Mouse (Mus musculus) spleen, adult 2 months (tissue): Measurements from ENCODE around the gene 1700001O22Rik. TPM values are rescaled to one million over a fixed set of nuclear protein-coding genes. Genes with fewer than 3 reads are reported as not detected.
A peak's percentile ranks its signal among the peaks of the same experiment; 100 is the strongest.

Source experiments
- DNase-seq, 2 experiments: peaks; one replicate each; pipeline versions ENCODE4 v3.0.0 to v3.0.0-alpha.2; 2012 to 2021; ENCODE audit warnings: low spot score in 2 of 2, low read depth in 1 of 2
- H3K27ac ChIP-seq: fragments of 200-500 bp; 2 replicates; pipeline ENCODE4 v1.5.1; 2012; ENCODE audit warnings: low read length, inconsistent platforms; ENCODE audit not compliant: insufficient read depth
- H3K27me3 ChIP-seq: fragments of 200-500 bp; 2 replicates; pipeline ENCODE4 v1.6.1; 2012; ENCODE audit warnings: mild to moderate bottlenecking, moderate library complexity, low read length, inconsistent platforms; ENCODE audit not compliant: control insufficient read depth, insufficient read depth
- H3K36me3 ChIP-seq: fragments of 200-500 bp; 2 replicates; pipeline ENCODE4 v1.6.1; 2012; ENCODE audit warnings: mild to moderate bottlenecking, low read length, inconsistent platforms; ENCODE audit not compliant: control insufficient read depth, insufficient read depth
- H3K4me1 ChIP-seq: fragments of 200-500 bp; 2 replicates; pipeline ENCODE4 v1.6.1; 2011; ENCODE audit warnings: inconsistent platforms; ENCODE audit not compliant: control insufficient read depth, insufficient read depth, insufficient read length
- H3K4me3 ChIP-seq: fragments of 200-500 bp; 2 replicates; pipeline ENCODE4 v1.5.1; 2011; ENCODE audit warnings: mild to moderate bottlenecking, inconsistent platforms; ENCODE audit not compliant: insufficient read depth, insufficient read length; ENCODE audit errors: extremely low read depth
- CTCF ChIP-seq: fragments of 200-500 bp; IDR thresholded peaks from 2 replicates; pipeline ENCODE4 v1.5.1; 2011; ENCODE audit warnings: mild to moderate bottlenecking, inconsistent platforms; ENCODE audit not compliant: insufficient read depth, insufficient read length, insufficient replicate concordance; ENCODE audit errors: extremely low read depth
- POLR2A ChIP-seq: fragments of 200-500 bp; IDR thresholded peaks from 2 replicates; pipeline ENCODE4 v1.6.1; 2011; ENCODE audit warnings: low read depth, low read length, inconsistent platforms
- WGBS: fragments of 180-500 bp; shearing (Covaris S2); methylation state at CpG from one replicate; pipeline ENCODE4 v1.1.7; 2018; 5-methylcytosine and 5-hydroxymethylcytosine counted together
- polyA plus RNA-seq: library from polyadenylated mRNA; depleted of rRNA; stranded (reverse); fragments of >200 nt; gene quantifications from 2 replicates; pipeline ENCODE4 v1.2.3, GENCODE M21; 2012

Gene 1700001O22Rik
- polyA plus RNA-seq, 1 experiment, result 0.67 TPM

GRCm38 (mm10) chr2:30794179-30795108 lies 9.0 kb downstream of the 1700001O22Rik start:
- Histone ChIP-seq H3K27me3 (no peaks in the 10 kb centered on the region), H3K4me3 (peak overlapping the region; percentile 46; the same call in 1 of the 2 replicates), H3K36me3 (no peaks in the 10 kb centered on the region), H3K4me1 (peaks cover 2% of the 10 kb centered on the region; the same call in 1 of the 2 replicates), H3K27ac (0 out of 2 replicates have a peak overlapping the region, but pooled peaks have one; percentile 23)
- TF ChIP-seq POLR2A (no peak), CTCF (peak; percentile 99)
- DNase-seq, result peak; percentile 79 to 89
- WGBS, result 4% methylated on average over 48 of the region's 48 CpGs

- 92% methylated on average over 7 of the region's 7 CpGs for WGBS
- TF ChIP-seq CTCF (no peak), POLR2A (no peak)
- Histone ChIP-seq H3K36me3 (no peaks in the 10 kb centered on the region), H3K4me1 (peaks cover 2% of the 10 kb centered on the region; the same call in 1 of the 2 replicates), H3K4me3 (no peak overlapping the region), H3K27me3 (no peaks in the 10 kb centered on the region), H3K27ac (no peak overlapping the region)
- no peak for DNase-seq
Measured at GRCm38 (mm10) chr2:30792061-30792460, 11.4 kb downstream of the 1700001O22Rik start.

- TF ChIP-seq CTCF, result no peak
- TF ChIP-seq POLR2A, result no peak
- Histone ChIP-seq H3K4me3 (no peak overlapping the region), H3K4me1 (no peaks in the 10 kb centered on the region), H3K27me3 (peaks cover 3% of the 10 kb centered on the region), H3K27ac (no peak overlapping the region), H3K36me3 (no peaks in the 10 kb centered on the region)
- 59% methylated on average over 4 of the region's 4 CpGs for WGBS
- no peak for DNase-seq
Measured at GRCm38 (mm10) chr2:30787466-30787865, 16.0 kb downstream of the 1700001O22Rik start.

- Histone ChIP-seq H3K4me3 (peak overlapping the region; percentile 12; the same call in 1 of the 2 replicates), H3K27me3 (peaks cover 3% of the 10 kb centered on the region), H3K4me1 (no peaks in the 10 kb centered on the region), H3K27ac (peak overlapping the region; percentile 7; the same call in 1 of the 2 replicates), H3K36me3 (no peaks in the 10 kb centered on the region)
- DNase-seq, result no peak
- WGBS, result 14% methylated on average over 39 of the region's 40 CpGs
- TF ChIP-seq POLR2A (no peak), CTCF (no peak)
Measured at GRCm38 (mm10) chr2:30784078-30784994, 19.1 kb downstream of the 1700001O22Rik start.

GRCm38 (mm10) chr2:30783346-30783745 lies 20.1 kb downstream of the 1700001O22Rik start:
- H3K27ac ChIP-seq, result no peak overlapping the region
- H3K4me1 ChIP-seq, result no peaks in the 10 kb centered on the region
- H3K4me3 ChIP-seq, result no peak overlapping the region
- TF ChIP-seq POLR2A, result no peak
- no peak for TF ChIP-seq CTCF
- peak in 1 of 2 experiments; percentile 43 for DNase-seq
- no peaks in the 10 kb centered on the region for H3K36me3 ChIP-seq
- WGBS, result 4% methylated on average over 13 of the region's 13 CpGs
- H3K27me3 ChIP-seq, result peaks cover 3% of the 10 kb centered on the region

GRCm38 (mm10) chr2:30782312-30783290 lies 20.9 kb downstream of the 1700001O22Rik start:
- no peaks in the 10 kb centered on the region for H3K36me3 ChIP-seq
- H3K4me1 ChIP-seq, result no peaks in the 10 kb centered on the region
- H3K4me3 ChIP-seq, result no peak overlapping the region
- DNase-seq, result no peak
- WGBS, result 77% methylated on average over 8 of the region's 8 CpGs
- H3K27ac ChIP-seq, result no peak overlapping the region
- TF ChIP-seq CTCF (no peak), POLR2A (no peak)
- H3K27me3 ChIP-seq, result peaks cover 3% of the 10 kb centered on the region
